Mouse (Mus musculus): ENCODE measurements around the gene Pip4p1. TPM values are rescaled to one million over a fixed set of nuclear protein-coding genes. Genes with fewer than 3 reads are reported as not detected.
A peak's percentile ranks its signal among the peaks of the same experiment; 100 is the strongest.
"Not testable (repeated sequence)": the region's sequence is repeated elsewhere in the genome, so short reads cannot be mapped to it uniquely, and the experiment has no call there.

Gene Pip4p1
- total RNA-seq (2022) = 100 to 1,000 TPM in 1 of 4 experiments, 10 to 100 TPM in 3; 87.5 to 104 (median 94.3) TPM

DNA sequence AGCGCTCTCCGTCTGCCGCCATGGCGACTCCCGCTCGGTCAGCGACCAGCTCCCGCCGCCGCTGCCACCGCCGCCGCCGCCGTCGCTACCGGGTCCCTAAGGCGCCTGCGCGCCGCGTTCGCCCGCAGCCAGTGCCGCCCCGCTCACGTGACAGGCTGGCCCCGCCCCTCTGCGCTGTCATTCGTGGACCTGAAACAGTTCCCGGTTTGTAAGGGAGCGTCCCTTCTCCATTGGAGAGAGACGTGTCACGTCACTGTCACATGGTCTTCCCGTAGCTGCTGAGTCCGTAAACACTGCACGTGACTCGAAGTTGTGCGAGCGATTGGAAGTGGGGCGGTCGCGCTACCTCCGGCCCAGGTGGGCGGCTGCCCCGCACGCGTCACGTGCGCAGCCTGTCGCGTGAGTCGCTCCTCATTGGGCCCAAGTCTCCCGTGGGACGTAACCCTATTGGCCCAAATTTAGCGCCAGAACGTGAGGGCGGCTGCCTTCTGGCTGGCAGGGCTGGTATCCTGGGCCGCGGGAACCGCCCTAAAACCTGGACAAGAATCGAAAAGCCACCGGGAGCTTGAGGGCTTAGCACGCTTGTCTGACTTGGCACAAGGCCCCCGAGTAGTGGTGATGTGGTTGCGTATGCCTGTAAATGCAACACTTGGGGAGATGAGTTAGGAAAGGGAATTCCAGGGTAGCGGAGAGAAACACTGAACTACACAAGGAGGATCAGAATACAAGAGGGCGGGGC lies at the start of gene Pip4p1, which contains the start of gene Pnp:
Gene Pip4p1, minus strand, starts transcription at position 103 of the 739 bp plus-strand sequence.
Gene Pnp, plus strand, starts transcription at position 329 of the 739 bp plus-strand sequence.
- peak; percentile 99 to 100 for DNase-seq (ENCODE audit: low spot score in 2 of 2)

DNA sequence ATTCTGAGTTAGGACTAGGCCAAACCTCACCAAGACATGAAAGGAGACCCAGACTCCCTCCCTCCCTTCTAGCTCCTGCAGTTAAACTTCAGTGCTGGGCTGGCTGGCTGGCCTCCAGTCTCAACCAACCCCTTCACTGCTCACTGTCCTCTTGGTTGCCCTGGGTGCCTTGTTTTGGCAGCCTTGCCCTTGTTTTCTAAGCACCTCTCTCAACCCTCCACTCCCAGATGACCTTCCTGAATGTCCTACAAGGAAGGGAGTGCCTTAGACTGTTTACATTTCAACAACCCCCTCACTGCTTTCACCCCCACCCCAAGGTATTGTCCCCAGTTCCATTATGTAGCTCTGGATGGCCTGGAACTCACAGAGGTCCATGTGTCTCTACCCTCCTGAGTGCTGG lies 49.0 kb upstream of the Pip4p1 start:
- no peak for DNase-seq (ENCODE audit: low spot score in 2 of 2)

DNA sequence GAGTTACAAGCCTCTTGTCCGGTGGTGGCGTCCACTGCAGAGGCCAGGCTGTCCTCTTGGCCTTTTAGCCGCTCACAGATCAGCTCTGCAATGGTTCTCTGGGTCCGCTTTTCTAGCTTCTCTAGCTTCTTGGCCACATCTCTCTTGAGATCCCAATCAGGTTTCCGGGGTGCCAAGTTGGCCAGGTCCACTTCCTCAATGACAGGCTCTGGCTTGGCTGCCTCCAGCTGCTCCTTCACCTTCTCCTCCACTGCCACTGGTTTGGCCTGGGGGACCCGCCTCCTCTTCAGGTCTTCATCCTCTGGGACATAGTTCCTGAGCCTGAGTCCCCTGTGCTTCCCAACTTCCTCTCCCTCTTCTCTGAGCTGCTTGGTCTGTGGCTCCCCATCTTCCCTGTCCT lies 47.8 kb upstream of the Pip4p1 start:
- not testable (repeated sequence) for DNase-seq (ENCODE audit: low spot score in 2 of 2)

DNA sequence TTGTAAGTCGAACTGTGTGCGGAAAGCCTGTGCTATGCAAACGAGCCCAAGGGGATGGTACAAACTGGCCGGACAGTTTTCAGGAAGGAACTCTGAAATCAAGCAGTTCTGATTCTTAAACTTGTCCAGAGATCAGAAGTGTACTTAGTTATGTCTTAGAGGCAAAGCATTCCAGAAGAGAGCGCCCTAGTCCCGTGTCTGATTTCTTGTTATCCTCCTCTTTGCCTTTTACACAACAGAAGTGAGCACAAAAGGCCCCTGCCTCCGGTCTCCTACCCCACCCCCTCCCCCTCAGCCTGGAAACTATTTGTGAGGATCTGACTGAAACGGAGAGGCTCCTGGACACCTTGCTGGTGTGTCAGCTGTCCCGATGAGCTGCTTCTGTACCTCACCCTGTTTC lies 46.0 kb upstream of the Pip4p1 start:
- no peak for DNase-seq (ENCODE audit: low spot score in 2 of 2)

DNA sequence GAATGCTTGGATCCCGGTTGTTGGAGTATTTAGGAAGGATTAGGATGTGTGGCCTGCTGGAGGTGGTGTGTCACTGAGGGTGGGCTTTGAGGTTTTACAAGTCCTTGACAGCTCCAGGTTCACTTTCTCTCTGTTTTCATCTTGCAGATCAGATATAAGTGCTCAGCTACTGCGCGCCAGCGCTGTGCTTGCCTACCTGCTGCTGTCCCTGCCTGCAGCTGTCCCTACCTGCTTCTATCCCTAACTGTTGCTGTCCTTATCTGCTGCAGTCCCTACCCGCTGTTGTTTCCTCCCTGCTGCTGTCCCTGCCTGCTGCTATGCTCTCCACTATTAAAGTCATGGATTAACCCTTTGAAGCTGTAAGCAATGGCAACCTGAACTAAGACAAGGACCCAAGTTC lies 44.3 kb upstream of the Pip4p1 start:
- DNase-seq (ENCODE audit: low spot score in 2 of 2) = no peak

DNA sequence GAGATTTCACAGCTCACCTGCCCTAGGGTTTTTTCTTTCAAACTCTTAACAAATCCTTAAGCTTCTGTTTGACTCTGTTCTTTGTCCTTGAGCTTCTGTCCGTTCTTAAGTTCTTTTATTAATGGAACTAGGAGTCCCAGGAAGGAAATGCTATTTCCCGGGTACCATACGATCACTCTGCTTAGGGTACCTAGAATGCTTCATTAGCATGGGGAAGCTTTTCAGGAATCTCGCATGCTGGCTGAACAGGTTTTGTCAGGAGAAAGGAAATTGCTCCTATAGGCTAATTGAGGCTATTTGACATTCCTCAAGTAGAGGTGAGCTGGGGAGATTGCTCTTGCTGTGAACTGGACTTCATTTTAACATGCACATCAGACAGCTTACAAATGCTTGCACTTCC lies 43.0 kb upstream of the Pip4p1 start:
- DNase-seq (ENCODE audit: low spot score in 2 of 2) = no peak

DNA sequence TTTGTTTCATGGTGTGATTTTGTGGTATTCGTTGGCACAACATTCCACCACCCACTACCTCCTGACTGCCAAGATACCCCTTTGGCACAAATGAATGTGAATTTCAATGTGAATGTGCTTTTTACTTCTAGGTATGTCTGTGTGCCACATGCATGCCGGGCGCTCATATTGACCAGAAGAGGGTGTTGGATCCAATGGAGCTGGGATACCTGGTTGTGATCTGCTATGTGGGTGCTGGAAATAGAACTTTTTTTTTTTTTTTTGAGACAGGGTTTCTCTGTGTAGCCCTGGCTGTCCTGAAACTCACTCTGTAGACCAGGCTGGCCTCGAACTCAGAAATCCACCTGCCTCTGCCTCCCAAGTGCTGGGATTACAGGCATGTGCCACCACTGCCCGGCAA lies 42.4 kb upstream of the Pip4p1 start:
- DNase-seq (ENCODE audit: low spot score in 2 of 2) = not testable (repeated sequence)

DNA sequence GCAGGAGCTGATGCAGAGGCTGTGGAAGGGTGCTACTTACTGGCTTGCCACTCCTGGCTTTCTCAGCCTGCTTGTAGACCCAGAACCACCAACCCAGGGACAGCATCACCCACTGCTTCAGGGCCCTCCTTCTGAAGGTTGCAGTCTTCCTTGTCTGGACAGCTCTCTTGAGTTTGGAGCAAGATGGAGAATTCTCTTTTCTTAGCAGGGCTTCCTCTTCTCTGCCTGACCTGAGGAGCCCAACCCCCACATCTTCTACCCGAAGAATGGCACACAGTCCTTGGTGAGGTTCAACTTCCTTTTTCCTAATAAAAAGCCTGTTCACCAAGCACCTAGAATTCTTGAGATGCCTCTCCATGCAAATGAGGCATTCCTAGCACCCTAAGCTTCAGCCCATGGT lies 40.2 kb upstream of the Pip4p1 start:
- DNase-seq (ENCODE audit: low spot score in 2 of 2) = no peak

DNA sequence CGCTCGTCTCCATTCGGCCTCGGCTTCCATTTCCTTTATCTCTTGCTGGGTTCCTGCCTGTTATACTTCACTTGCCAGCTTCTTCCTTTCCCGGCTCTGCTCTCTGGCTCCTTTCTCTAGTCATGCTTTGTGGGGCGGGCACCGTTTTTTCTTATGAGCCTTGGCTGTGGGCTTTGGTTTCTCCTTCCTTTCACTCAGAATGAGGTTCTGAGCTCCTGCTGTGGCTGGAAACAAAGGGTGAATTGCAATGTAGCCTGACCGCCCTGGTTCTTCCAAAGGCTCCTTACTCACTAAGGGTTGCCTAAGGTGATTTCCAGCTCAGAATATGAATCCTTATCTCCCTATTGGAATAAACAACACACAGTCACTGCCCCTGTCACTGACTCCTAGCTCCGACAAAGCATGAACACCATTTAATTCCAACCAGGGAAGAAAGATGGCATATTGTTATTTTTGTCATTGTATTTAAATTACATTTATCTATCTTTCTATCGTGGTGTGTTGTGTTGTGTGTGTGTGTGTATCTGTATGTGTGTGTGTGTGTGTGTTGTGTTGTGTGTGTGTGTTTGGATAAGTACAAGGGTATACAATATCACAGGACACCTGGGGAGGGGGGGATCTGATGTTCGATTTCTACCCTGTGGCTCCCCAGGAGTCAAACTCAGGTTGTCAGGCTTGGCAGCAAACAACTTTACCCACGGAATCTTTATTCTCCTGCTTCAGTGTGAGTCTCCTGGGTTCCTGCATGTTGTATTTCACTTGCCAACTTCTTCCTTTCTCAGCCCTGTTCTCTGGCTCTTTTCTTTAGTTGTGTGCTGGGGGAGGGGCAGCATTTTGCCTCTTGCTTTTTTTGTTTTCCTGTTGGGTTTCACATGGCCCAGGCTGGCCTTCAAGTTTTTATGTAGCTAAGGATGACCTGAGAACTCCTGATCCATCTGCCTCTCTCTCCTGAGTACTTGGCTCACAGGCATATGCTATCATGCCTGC lies 39.2 kb upstream of the Pip4p1 start:
- peak; percentile 46 to 75 for DNase-seq (ENCODE audit: low spot score in 2 of 2)

DNA sequence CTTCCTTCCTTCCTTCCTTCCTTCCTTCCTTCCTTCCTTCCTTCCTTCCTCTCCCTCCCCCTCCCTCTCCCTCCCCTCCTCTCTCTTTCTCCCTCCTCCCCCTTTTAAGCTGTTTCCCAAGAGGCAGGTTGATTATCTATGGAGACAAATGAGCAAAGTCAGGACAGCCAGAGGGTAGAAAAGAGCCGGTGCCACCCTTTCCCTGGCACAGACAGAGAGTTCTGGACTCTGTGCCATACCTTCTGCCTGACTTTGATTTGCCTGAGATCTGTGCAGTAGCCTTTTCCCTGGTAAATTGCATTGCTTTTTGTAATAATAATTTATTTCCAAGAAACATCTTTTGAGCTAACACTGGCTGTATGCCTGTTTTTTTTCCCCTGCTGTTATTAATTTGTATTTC lies 38.4 kb upstream of the Pip4p1 start:
- no peak for DNase-seq (ENCODE audit: low spot score in 2 of 2)

DNA sequence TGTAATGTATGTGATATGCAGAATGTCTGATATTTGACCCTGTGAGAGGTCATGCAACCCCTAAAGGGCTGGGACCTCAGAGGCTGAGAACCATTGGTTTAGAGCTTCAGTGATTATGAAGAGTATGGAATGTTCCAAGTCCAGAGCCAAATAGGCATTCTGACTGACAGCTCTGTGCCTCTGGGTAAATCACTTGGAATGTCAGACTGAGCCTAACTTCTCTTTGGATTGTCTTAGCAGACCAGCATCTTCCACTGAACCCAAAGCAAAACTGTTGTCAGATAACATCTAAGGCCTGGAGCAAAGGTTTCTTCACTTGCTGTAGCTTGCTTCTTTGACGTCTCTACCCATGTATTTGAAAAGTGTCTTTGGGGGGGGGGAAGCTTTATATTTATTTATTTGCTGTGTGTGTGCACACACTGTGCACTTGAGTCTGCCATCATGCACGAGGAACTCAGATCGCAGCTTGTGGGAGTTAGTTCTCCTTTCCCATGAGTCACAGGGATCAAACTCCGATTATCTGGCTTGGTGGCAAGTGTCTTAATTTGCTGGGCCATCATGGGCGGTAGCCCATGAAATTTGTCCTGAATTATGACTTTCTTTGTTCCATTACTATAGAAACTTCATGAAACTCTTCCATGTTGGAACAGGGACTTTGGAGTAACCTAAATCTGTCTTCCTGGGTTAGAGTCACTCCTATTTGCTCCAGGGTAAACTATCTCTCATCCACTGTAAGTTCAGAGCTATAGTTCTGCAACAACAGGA lies 37.7 kb upstream of the Pip4p1 start:
- no peak for DNase-seq (ENCODE audit: low spot score in 2 of 2)

DNA sequence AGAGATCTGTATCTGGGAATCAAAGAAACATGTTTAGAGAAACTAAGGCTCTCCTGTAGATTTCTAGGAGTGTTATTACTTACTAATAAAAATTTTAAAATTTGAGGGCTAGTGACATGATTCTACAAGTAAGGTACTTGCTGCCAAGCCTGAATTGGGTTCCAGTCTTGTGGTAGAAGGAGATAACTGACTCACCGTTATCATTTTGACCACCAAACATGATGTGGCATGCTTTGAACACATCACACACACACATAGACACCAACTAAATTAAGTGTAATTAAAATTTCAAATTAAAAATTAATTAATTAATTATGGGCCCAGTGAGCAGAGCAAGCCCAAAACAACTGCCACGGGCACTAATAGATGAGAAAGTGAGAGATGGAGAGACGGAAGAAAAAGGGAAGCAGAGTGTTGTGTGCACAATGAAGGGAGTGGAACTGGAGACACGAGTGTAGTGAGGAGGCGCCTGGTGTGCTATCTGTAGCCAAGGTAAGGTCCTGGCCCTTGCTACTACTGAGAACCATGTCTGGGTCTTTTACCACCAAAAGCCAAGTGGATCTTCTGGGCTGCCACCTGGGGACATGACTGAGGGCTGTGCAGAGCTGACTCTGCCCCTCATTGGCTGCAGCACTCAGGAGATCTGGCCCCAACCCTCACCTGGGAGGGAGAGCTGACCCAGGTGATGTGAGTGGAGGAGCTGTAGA lies 27.8 kb upstream of the Pip4p1 start:
- not testable (repeated sequence) for DNase-seq (ENCODE audit: low spot score in 2 of 2)

DNA sequence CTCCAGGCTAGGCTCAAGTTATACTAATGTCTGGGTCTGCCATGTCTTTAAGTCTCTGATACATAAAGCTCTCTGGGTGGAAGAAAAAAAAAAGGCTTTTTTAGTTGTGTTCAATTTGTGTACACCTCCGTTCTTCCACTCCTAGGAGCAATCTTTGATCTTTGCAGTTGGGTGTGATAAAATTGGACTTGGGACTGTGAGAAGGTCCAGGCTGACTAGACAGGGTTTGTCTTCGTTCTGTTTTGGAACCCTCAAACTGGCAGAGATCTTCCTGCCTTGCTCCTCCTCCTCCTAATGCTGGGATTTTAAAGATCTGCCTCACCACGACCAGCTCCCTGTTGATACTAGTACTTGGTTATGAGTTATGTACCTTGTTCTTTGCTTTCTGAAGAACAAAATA lies 26.5 kb upstream of the Pip4p1 start:
- DNase-seq (ENCODE audit: low spot score in 2 of 2) = not testable (repeated sequence)

DNA sequence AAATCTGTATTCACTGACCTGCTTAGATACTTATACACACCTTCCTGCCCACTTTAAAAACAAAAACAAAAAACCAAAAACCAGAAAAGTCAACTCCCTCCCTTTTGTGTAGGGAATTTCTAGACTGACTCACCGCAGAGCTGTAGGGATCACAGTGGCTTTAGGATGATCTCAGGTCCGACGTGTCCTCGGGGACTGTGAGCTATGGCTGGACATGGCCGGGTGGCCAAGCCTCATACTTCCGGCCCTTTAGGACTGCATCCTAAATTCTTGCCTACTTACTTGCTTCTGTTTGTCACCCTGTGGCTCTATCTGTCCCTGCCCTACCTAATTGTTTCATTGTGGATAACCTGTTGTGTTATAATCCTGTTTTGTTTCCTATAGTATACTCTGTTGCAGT lies 26.1 kb upstream of the Pip4p1 start:
- DNase-seq (ENCODE audit: low spot score in 2 of 2) = not testable (repeated sequence)

DNA sequence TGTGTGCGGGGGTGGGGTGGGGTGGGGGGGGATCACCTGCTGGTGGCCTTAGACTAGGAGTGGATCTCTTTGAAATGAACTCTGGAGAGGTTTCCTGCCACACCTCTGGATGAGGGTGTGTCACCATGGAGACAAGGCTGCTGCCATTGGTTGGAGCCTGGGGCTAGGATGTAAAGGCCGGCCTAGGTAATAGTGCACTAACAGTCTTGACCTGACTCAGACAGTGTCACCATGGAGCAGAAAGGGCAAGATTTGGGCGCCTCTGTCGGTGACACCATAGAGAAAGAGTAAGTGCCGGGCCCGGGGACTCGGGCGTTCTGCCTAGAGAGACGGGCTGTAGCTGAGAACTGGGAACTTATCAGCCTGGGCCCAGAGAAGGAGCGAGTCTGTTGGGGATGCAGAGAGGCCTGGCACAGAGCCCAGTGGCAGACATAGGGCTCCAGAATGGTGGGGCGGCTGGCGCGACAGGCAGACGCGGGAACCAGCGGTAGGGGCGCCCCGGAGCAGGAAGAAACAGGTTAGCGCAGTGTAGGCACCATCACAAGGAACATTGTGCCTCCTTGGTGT lies 25.4 kb upstream of the Pip4p1 start, which contains the start of gene Pnp2:
Gene Pnp2, plus strand, starts transcription at position 51 of the 567 bp plus-strand sequence.
- peak; percentile 34 to 42 for DNase-seq (ENCODE audit: low spot score in 2 of 2)

DNA sequence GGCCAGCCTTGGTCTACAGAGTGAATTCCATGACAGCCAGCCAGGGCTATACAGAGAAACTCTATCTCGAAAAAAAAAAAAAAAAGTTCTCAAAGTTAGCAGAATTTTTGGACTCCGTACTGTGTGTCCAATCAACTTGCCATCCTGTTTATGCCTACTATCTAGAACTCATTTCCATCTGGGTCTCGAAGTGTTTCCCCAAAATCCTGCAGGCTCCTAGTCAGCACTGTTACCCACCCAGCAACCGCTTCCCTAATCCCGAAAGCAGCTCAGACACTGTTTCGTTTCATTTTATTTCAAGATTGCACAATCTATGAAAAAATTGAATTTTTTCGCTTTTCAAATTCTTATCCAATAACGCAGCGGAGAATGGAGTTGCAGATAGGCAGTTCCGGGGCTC lies 24.8 kb upstream of the Pip4p1 start:
- DNase-seq (ENCODE audit: low spot score in 2 of 2) = no peak

DNA sequence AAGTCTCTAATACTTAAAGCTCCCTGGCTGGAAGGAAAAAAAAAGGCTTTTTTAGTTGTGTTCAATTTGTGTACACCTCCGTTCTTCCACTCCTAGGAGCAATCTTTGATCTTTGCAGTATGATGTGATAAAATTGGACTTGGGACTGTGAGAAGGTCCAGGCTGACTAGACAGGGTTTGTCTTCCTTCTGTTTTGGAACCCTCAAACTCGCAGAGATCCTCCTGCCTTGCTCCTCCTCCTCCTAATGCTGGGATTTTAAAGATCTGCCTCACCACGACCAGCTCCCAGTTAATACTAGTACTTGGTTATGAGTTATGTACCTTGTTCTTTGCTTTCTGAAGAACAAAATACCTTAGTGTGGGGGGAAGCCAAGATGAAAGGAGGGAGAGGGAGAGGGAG lies 14.9 kb upstream of the Pip4p1 start:
- DNase-seq (ENCODE audit: low spot score in 2 of 2) = not testable (repeated sequence)

DNA sequence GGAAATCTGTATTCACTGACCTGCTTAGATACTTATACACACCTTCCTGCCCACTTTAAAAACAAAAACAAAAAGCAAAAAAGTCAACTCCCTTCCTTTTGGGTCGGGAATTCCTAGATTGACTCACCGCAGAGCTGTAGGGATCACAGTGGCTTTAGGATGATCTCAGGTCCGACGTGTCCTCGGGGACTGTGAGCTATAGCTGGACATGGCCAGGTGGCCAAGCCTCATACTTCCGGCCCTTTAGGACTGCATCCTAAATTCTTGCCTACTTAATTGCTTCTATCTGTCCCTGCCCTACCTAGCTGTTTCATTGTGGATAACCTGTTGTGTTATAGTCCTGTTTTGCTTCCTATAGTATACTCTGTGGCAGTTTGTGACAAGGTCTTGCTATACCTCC lies 14.4 kb upstream of the Pip4p1 start:
- DNase-seq (ENCODE audit: low spot score in 2 of 2) = not testable (repeated sequence)

DNA sequence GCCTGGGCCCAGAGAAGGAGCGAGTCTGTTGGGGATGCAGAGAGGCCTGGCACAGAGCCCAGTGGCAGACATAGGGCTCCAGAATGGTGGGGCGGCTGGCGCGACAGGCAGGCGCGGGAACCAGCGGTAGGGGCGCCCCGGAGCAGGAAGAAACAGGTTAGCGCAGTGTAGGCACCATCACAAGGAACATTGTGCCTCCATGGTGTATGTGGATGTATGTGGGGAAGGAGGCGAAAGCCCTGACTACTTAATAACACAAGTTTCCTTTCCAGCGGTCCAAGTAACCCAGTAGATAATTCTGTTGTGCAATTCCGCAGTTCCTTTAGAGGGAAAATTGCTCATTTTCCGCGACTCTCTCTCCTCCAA lies 14.0 kb upstream of the Pip4p1 start:
- not testable (repeated sequence) for DNase-seq (ENCODE audit: low spot score in 2 of 2)

DNA sequence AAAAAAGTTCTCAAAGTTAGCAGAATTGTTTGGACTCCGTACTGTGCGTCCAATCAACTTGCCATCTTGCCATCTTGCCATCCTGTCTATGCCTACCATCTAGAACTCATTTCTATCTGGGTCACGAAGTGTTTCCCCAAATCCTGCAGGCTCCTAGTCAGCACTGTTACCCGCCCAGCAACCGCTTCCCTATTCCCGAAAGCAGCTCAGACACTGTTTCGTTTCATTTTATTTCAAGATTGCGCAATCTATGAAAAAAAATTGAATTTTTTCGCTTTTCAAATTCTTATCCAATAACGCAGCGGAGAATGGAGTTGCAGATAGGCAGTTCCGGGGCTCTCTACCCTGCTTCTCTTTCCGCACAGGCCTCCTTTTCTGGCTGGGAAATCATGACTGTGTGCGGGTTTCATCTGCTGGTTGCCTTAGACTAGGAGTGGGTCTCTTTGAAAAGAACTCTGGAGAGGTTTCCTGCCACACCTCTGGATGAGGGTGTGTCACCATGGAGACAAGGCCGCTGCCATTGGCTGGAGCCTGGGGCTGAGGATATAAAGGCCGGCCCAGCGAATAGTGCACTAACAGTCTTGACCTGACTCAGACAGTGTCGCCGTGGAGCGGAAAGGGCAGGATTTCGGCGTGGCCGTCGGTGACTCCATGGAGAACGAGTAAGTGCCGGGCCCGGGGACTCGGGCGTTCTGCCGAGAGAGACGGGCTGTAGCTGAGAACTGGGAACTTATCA lies 13.4 kb upstream of the Pip4p1 start, which contains the start of gene Gm49342:
Gene Gm49342, plus strand, starts transcription at position 586 of the 736 bp plus-strand sequence.
- peak; percentile 87 to 89 for DNase-seq (ENCODE audit: low spot score in 2 of 2)
